Mouse (Mus musculus) testis, adult 2 months (tissue): ENCODE measurements around the gene Erfe. TPM values are rescaled to one million over a fixed set of nuclear protein-coding genes. Genes with fewer than 3 reads are reported as not detected.
A peak's percentile ranks its signal among the peaks of the same experiment; 100 is the strongest.

Source experiments
- H3K27ac ChIP-seq: fragments of 200-500 bp; 2 replicates; pipeline ENCODE4 v1.5.1; 2012; ENCODE audit warnings: low read depth, low read length; ENCODE audit not compliant: control insufficient read depth, insufficient read depth
- H3K27me3 ChIP-seq: fragments of 200-500 bp; 2 replicates; pipeline ENCODE4 v1.6.1; 2012; ENCODE audit warnings: mild to moderate bottlenecking, low read length, moderate library complexity; ENCODE audit not compliant: control insufficient read depth, insufficient read depth
- H3K36me3 ChIP-seq: fragments of 200-500 bp; 2 replicates; pipeline ENCODE4 v1.6.1; 2012; ENCODE audit warnings: mild to moderate bottlenecking, low read length; ENCODE audit not compliant: control insufficient read depth, insufficient read depth
- H3K4me1 ChIP-seq: fragments of 200-500 bp; 2 replicates; pipeline ENCODE4 v1.6.1; 2012; ENCODE audit warnings: low read length; ENCODE audit not compliant: control insufficient read depth, insufficient read depth
- H3K4me3 ChIP-seq: fragments of 200-500 bp; 2 replicates; pipeline ENCODE4 v1.5.1; 2012; ENCODE audit warnings: low read depth, mild to moderate bottlenecking, low read length, moderate library complexity, mixed read lengths; ENCODE audit not compliant: control insufficient read depth
- CTCF ChIP-seq: fragments of 200-500 bp; IDR thresholded peaks from 2 replicates; pipeline ENCODE4 v1.5.1; 2012; ENCODE audit warnings: low read depth, mild to moderate bottlenecking, inconsistent platforms, low read length, moderate library complexity; ENCODE audit not compliant: control insufficient read depth, insufficient read depth, insufficient replicate concordance
- POLR2A ChIP-seq: fragments of 200-500 bp; IDR thresholded peaks from 2 replicates; pipeline ENCODE4 v1.6.1; 2012; ENCODE audit warnings: low read depth, mild to moderate bottlenecking, inconsistent platforms, low read length, moderate library complexity; ENCODE audit not compliant: control insufficient read depth
- polyA plus RNA-seq: library from polyadenylated mRNA; depleted of rRNA; stranded (reverse); fragments of >200 nt; gene quantifications from 2 replicates; pipeline ENCODE4 v1.2.3, GENCODE M21; 2012; rRNA removed

The Erfe gene
- 0.90 and 1.2 TPM in 2 replicates for polyA plus RNA-seq

- H3K36me3 ChIP-seq, result no peaks in the 10 kb centered on the region
- H3K27ac ChIP-seq, result no peak within 1 kb of the TSS
- no peaks in the 10 kb centered on the region for H3K27me3 ChIP-seq
- peak within 1 kb of the TSS; percentile 82 for H3K4me3 ChIP-seq
- no peak for TF ChIP-seq POLR2A
- peak; percentile 68 for TF ChIP-seq CTCF
- peaks cover 17% of the 10 kb centered on the region for H3K4me1 ChIP-seq
These were observed at the start of gene Erfe for GRCm38 (mm10) chr1:91366215-91367108. Erfe (plus strand) TSS chr1:91366430.

- no peak overlapping the region for H3K27ac ChIP-seq
- H3K4me3 ChIP-seq, result no peak overlapping the region
- H3K36me3 ChIP-seq, result peaks cover 2% of the 10 kb centered on the region
- no peaks in the 10 kb centered on the region for H3K27me3 ChIP-seq
- H3K4me1 ChIP-seq, result no peaks in the 10 kb centered on the region
- TF ChIP-seq POLR2A, result no peak
- TF ChIP-seq CTCF, result no peak
These were observed 48.6 kb upstream of the Erfe start for GRCm38 (mm10) chr1:91317656-91318055.

GRCm38 (mm10) chr1:91321760-91322438 lies 44.3 kb upstream of the Erfe start, which contains the start of gene Espnl:
Espnl (plus strand) TSS chr1:91322075.
- Histone ChIP-seq H3K4me1 (no peaks in the 10 kb centered on the region), H3K27ac (no peak within 1 kb of the TSS), H3K27me3 (no peaks in the 10 kb centered on the region), H3K36me3 (no peaks in the 10 kb centered on the region), H3K4me3 (no peak within 1 kb of the TSS)
- TF ChIP-seq CTCF (no peak), POLR2A (no peak)

- Histone ChIP-seq H3K27ac (no peak overlapping the region), H3K36me3 (no peaks in the 10 kb centered on the region)
- TF ChIP-seq POLR2A (no peak), CTCF (no peak)
These were observed 41.6 kb upstream of the Erfe start for GRCm38 (mm10) chr1:91324646-91325045.

GRCm38 (mm10) chr1:91325488-91326042 lies 40.7 kb upstream of the Erfe start:
- Histone ChIP-seq H3K27me3 (no peaks in the 10 kb centered on the region), H3K4me1 (no peaks in the 10 kb centered on the region), H3K36me3 (no peaks in the 10 kb centered on the region), H3K4me3 (no peak overlapping the region), H3K27ac (no peak overlapping the region)
- TF ChIP-seq POLR2A (no peak), CTCF (no peak)

More at GRCm38 (mm10) chr1:91324646-91325045, 41.6 kb upstream of the Erfe start:
- Histone ChIP-seq H3K4me1 (no peaks in the 10 kb centered on the region), H3K4me3 (no peak overlapping the region), H3K27me3 (no peaks in the 10 kb centered on the region)

GRCm38 (mm10) chr1:91332102-91332501 lies 34.1 kb upstream of the Erfe start:
- H3K4me3 ChIP-seq, result no peak overlapping the region
- H3K36me3 ChIP-seq, result no peaks in the 10 kb centered on the region
- no peak overlapping the region for H3K27ac ChIP-seq
- no peaks in the 10 kb centered on the region for H3K4me1 ChIP-seq
- no peaks in the 10 kb centered on the region for H3K27me3 ChIP-seq
- TF ChIP-seq POLR2A, result no peak
- no peak for TF ChIP-seq CTCF

- Histone ChIP-seq H3K27ac (no peak overlapping the region), H3K27me3 (no peaks in the 10 kb centered on the region), H3K36me3 (no peaks in the 10 kb centered on the region), H3K4me3 (no peak overlapping the region), H3K4me1 (no peaks in the 10 kb centered on the region)
- no peak for TF ChIP-seq CTCF
- no peak for TF ChIP-seq POLR2A
These were observed 32.6 kb upstream of the Erfe start for GRCm38 (mm10) chr1:91333582-91333981.
